Mouse (Mus musculus) liver, embryonic 14.5 days (tissue): ENCODE measurements around the gene Rbp7. TPM values are rescaled to one million over a fixed set of nuclear protein-coding genes. Genes with fewer than 3 reads are reported as not detected.
A peak's percentile ranks its signal among the peaks of the same experiment; 100 is the strongest.

ENCODE experiments used
- ATAC-seq: fragments of 200-750 bp; cut with Nextera tagmentation; 2 replicates; pipeline ENCODE4 v1.8.0; 2017; ENCODE audit warnings: moderate number of reproducible peaks, mild to moderate bottlenecking, moderate library complexity; ENCODE audit not compliant: insufficient read depth
- DNase-seq, 3 experiments: peaks; one replicate each; pipeline ENCODE4 v3.0.0-alpha.2; 2012 to 2013; ENCODE audit warnings: low read depth in 3 of 3, low spot score in 3 of 3
- H3K27ac ChIP-seq: fragments of 300-500 bp; sonication (generic); 2 replicates; pipeline ENCODE4 v1.5.1; 2014; ENCODE audit warnings: moderate library complexity, mild to moderate bottlenecking, control low read depth, inconsistent platforms
- H3K27me3 ChIP-seq: fragments of 300-500 bp; sonication (generic); 2 replicates; pipeline ENCODE4 v1.6.1; 2014; ENCODE audit warnings: mild to moderate bottlenecking, low read length, moderate library complexity; ENCODE audit not compliant: control insufficient read depth, insufficient read depth
- H3K36me3 ChIP-seq: fragments of 300-500 bp; sonication (generic); replicated peaks from 2 replicates; pipeline ENCODE4 v1.6.1; 2014; ENCODE audit warnings: low read depth; ENCODE audit not compliant: control insufficient read depth, insufficient read depth
- H3K4me1 ChIP-seq, 2 experiments: fragments of 200-500 bp in 1 of 2; fragments of 300-500 bp in 1 of 2; sonication (generic) in 1 of 2; replicated peaks; 2 replicates each; pipeline ENCODE4 v1.6.1; 2012 to 2014; ENCODE audit warnings: antibody characterized with exemption in 1 of 2, inconsistent platforms in 1 of 2, low read length in 1 of 2; ENCODE audit not compliant: control insufficient read depth in 2 of 2, insufficient read depth in 2 of 2
- H3K4me2 ChIP-seq: fragments of 300-500 bp; sonication (generic); 2 replicates; pipeline ENCODE4 v1.6.1; 2014; ENCODE audit warnings: low read depth, mild to moderate bottlenecking, control low read depth, moderate library complexity
- H3K4me3 ChIP-seq, 2 experiments: fragments of 200-500 bp in 1 of 2; fragments of 300-500 bp in 1 of 2; sonication (generic) in 1 of 2; 2 replicates each; pipeline ENCODE4 v1.5.1; 2012 to 2014; ENCODE audit warnings: low read depth in 2 of 2, low read length in 2 of 2, mild to moderate bottlenecking in 2 of 2, control low read depth in 1 of 2, inconsistent platforms in 1 of 2, moderate library complexity in 1 of 2; ENCODE audit not compliant: insufficient read depth in 1 of 2
- H3K9ac ChIP-seq: fragments of 300-500 bp; sonication (generic); replicated peaks from 2 replicates; pipeline ENCODE4 v1.6.1; 2014; ENCODE audit warnings: mild to moderate bottlenecking, control low read depth, moderate library complexity
- H3K9me3 ChIP-seq: fragments of 300-500 bp; sonication (generic); 2 replicates; pipeline ENCODE4 v1.6.1; 2016; ENCODE audit warnings: low read length, mixed read lengths; ENCODE audit not compliant: control insufficient read depth
- CTCF ChIP-seq: IDR thresholded peaks from 2 replicates; pipeline ENCODE4 v1.5.1; 2016; ENCODE audit warnings: antibody characterized with exemption, low read depth, control low read depth
- EP300 ChIP-seq: IDR thresholded peaks from 2 replicates; pipeline ENCODE4 v1.6.1; 2016; ENCODE audit warnings: antibody characterized with exemption, low read depth
- WGBS: fragments of 180-500 bp; shearing (Covaris S2); extraction: QIAGEN DNeasy Blood & Tissue Kit; methylation state at CpG from one replicate; pipeline ENCODE4 v1.1.7; 2014; ENCODE audit not compliant: insufficient replicate concordance; 5-methylcytosine and 5-hydroxymethylcytosine counted together
- polyA plus RNA-seq, 2 experiments: library from polyadenylated mRNA; depleted of rRNA in 1 of 2; stranded (reverse) in 1 of 2; unstranded in 1 of 2; fragments of >200 nt; fragmentation: Nextera tagmentation in 1 of 2; extraction: Ambion mirVana in 1 of 2; gene quantifications; 2 replicates each; pipeline versions ENCODE4 v1.2.1 to v1.2.3; 2012 to 2014

Gene Rbp7
- polyA plus RNA-seq, 2 experiments, result not detected

GRCm38 (mm10) chr4:149491151-149491550, 36.4 kb upstream of the Rbp7 start:
- Histone ChIP-seq H3K27ac (no peak overlapping the region), H3K9ac (no peak overlapping the region), H3K4me1 (0 out of 4 replicates have a peak, but pooled peaks cover under 1 to 2% of the 10 kb centered on the region in 2 experiments), H3K4me2 (no peak overlapping the region), H3K4me3 (no peak overlapping the region), H3K36me3 (peaks cover 18% of the 10 kb centered on the region), H3K9me3 (no peaks in the 10 kb centered on the region), H3K27me3 (no peaks in the 10 kb centered on the region)
- 89% methylated on average over 3 of the region's 3 CpGs for WGBS
- TF ChIP-seq CTCF (peak; percentile 42), EP300 (no peak)
- DNase-seq (no peak), ATAC-seq (no peak)

- Histone ChIP-seq H3K4me1 (peaks cover 4% of the 10 kb centered on the region in 2 experiments), H3K27me3 (no peaks in the 10 kb centered on the region), H3K4me3 (no peak overlapping the region), H3K27ac (no peak overlapping the region), H3K4me2 (no peak overlapping the region), H3K9ac (no peak overlapping the region), H3K9me3 (no peaks in the 10 kb centered on the region), H3K36me3 (peaks cover 13% of the 10 kb centered on the region)
- TF ChIP-seq CTCF (no peak), EP300 (no peak)
- WGBS, result 83% methylated on average over 14 of the region's 14 CpGs
- DNase-seq (no peak), ATAC-seq (no peak)
Measured at GRCm38 (mm10) chr4:149489415-149490240, 34.9 kb upstream of the Rbp7 start.

GRCm38 (mm10) chr4:149487729-149488128, 33.0 kb upstream of the Rbp7 start:
- H3K36me3 ChIP-seq, result peaks cover 8% of the 10 kb centered on the region
- ATAC-seq, result no peak

GRCm38 (mm10) chr4:149485825-149486206, 31.0 kb upstream of the Rbp7 start:
- H3K9me3 ChIP-seq, result no peaks in the 10 kb centered on the region
- TF ChIP-seq EP300 (no peak), CTCF (peak; percentile 23; the same call in 1 of the 2 replicates)
- peak overlapping the region; percentile 80 for H3K4me2 ChIP-seq
- peaks cover 6 to 7% of the 10 kb centered on the region in 2 experiments for H3K4me1 ChIP-seq
- peak overlapping the region; percentile 80 for H3K9ac ChIP-seq
- H3K27me3 ChIP-seq, result no peaks in the 10 kb centered on the region
- DNase-seq (peak in 2 of 3 experiments; percentile 28 to 29), ATAC-seq (no peak)
- under 1% methylated on average over 10 of the region's 10 CpGs for WGBS
- peak overlapping the region; percentile 42 for H3K27ac ChIP-seq
- H3K36me3 ChIP-seq, result peaks cover 8% of the 10 kb centered on the region
- H3K4me3 ChIP-seq, result peak overlapping the region; percentile 62 to 78

More at GRCm38 (mm10) chr4:149487729-149488128, 33.0 kb upstream of the Rbp7 start:
- no peak for DNase-seq
- TF ChIP-seq EP300 (no peak), CTCF (no peak)
- no peak overlapping the region for H3K27ac ChIP-seq
- H3K4me2 ChIP-seq, result no peak overlapping the region
- no peaks in the 10 kb centered on the region for H3K27me3 ChIP-seq
- no peaks in the 10 kb centered on the region for H3K9me3 ChIP-seq
- H3K9ac ChIP-seq, result no peak overlapping the region
- WGBS, result 88% methylated on average over 12 of the region's 12 CpGs
- H3K4me3 ChIP-seq, result no peak overlapping the region
- peaks cover 6 to 7% of the 10 kb centered on the region in 2 experiments for H3K4me1 ChIP-seq

GRCm38 (mm10) chr4:149485053-149485824, 30.5 kb upstream of the Rbp7 start, which contains the start of the genes Nmnat1 and Lzic:
Gene Nmnat1, minus strand, starts transcription at chr4:149485202.
Gene Lzic, plus strand, starts transcription at chr4:149485229.
- DNase-seq, result peak; percentile 81 to 83 (median 82)
- peak; percentile 24 for TF ChIP-seq CTCF
- TF ChIP-seq EP300, result no peak
- Histone ChIP-seq H3K27me3 (no peaks in the 10 kb centered on the region), H3K4me1 (peaks cover 6 to 7% of the 10 kb centered on the region in 2 experiments), H3K27ac (peak within 1 kb of the TSS; percentile 42), H3K9ac (peak within 1 kb of the TSS; percentile 80), H3K4me2 (peak within 1 kb of the TSS; percentile 80), H3K36me3 (peaks cover 8% of the 10 kb centered on the region), H3K9me3 (no peaks in the 10 kb centered on the region), H3K4me3 (peak within 1 kb of the TSS; percentile 62 to 78)
- peak; percentile 98 for ATAC-seq
- under 1% methylated on average over 60 of the region's 60 CpGs for WGBS
